Mouse (Mus musculus): Measurements from ENCODE around the gene Olfr616. TPM values are rescaled to one million over a fixed set of nuclear protein-coding genes. Genes with fewer than 3 reads are reported as not detected.
"Not testable (repeated sequence)": the region's sequence is repeated elsewhere in the genome, so short reads cannot be mapped to it uniquely, and the experiment has no call there.

Olfr616 gene
- total RNA-seq (2021) = not detected
- long read RNA-seq, experiment 1 = 0 reads
- long read RNA-seq, experiment 2 = 0 reads

GRCm38 (mm10) chr7:103569043-103569442, at the start of gene Olfr616:
TSS of gene Olfr616 (minus strand) at chr7:103569143.
- DNase-seq (ENCODE audit: low spot score in 2 of 2) = no peak

GRCm38 (mm10) chr7:103612434-103612833, 43.5 kb upstream of the Olfr616 start, which contains the start of gene Olfr620:
TSS of gene Olfr620 (minus strand) at chr7:103612534.
- no peak for DNase-seq (ENCODE audit: low spot score in 2 of 2)

GRCm38 (mm10) chr7:103607425-103607824, 38.5 kb upstream of the Olfr616 start:
- DNase-seq (ENCODE audit: low spot score in 2 of 2) = no peak

- no peak for DNase-seq (ENCODE audit: low spot score in 2 of 2)
Observed at GRCm38 (mm10) chr7:103600275-103600674, 31.3 kb upstream of the Olfr616 start, which contains the start of gene Olfr619. TSS of gene Olfr619 (plus strand) at chr7:103600575.

- no peak for DNase-seq (ENCODE audit: low spot score in 2 of 2)
Observed at GRCm38 (mm10) chr7:103589803-103590202, 20.9 kb upstream of the Olfr616 start, which contains the start of gene Olfr618. TSS of gene Olfr618 (plus strand) at chr7:103590103.

GRCm38 (mm10) chr7:103572761-103573160, 3.8 kb upstream of the Olfr616 start, which contains the start of gene Olfr617:
TSS of gene Olfr617 (plus strand) at chr7:103573061.
- DNase-seq (ENCODE audit: low spot score in 2 of 2) = no peak

- no peak for DNase-seq (ENCODE audit: low spot score in 2 of 2)
Observed at GRCm38 (mm10) chr7:103555779-103556178, 13.2 kb downstream of the Olfr616 start, which contains the start of gene Olfr615. TSS of gene Olfr615 (plus strand) at chr7:103556079.

- DNase-seq (ENCODE audit: low spot score in 2 of 2) = no peak
Observed at GRCm38 (mm10) chr7:103547774-103548173, 21.2 kb downstream of the Olfr616 start, which contains the start of gene Olfr613. TSS of gene Olfr613 (plus strand) at chr7:103548074.

GRCm38 (mm10) chr7:103542617-103543016, 26.3 kb downstream of the Olfr616 start, which contains the start of gene Olfr612:
TSS of gene Olfr612 (minus strand) at chr7:103542717.
- DNase-seq (ENCODE audit: low spot score in 2 of 2) = not testable (repeated sequence)

- not testable (repeated sequence) for DNase-seq (ENCODE audit: low spot score in 2 of 2)
Observed at GRCm38 (mm10) chr7:103520746-103521145, 48.2 kb downstream of the Olfr616 start, which contains the start of gene Olfr611. TSS of gene Olfr611 (minus strand) at chr7:103520846.

Small RNA genes within 50 kb of the gene (microRNA-seq; reads per million reads assigned to microRNA genes)
- 0 reads per million in 2 experiments for gene Gm26506 (ENCODE audit: borderline number of aligned reads in 2 of 2)

Other genes starting within 250 kb of the Olfr616 start
- not detected for gene Olfr598, start 245.6 kb downstream of the Olfr616 start, total RNA-seq (2021)
- not detected for gene Olfr599, start 233.2 kb downstream of the Olfr616 start, total RNA-seq (2021)
- not detected for gene Olfr600, start 219.5 kb downstream of the Olfr616 start, total RNA-seq (2021)
- not detected for gene Olfr601, start 206.5 kb downstream of the Olfr616 start, total RNA-seq (2021)
- gene Olfr603, start 183.0 kb downstream of the Olfr616 start, total RNA-seq (2021) = not detected
- gene Usp17lc, start 154.1 kb downstream of the Olfr616 start, total RNA-seq (2021) = not detected
- not detected for gene Olfr605, start 123.7 kb downstream of the Olfr616 start, total RNA-seq (2021)
- gene Olfr606, start 120.1 kb downstream of the Olfr616 start, total RNA-seq (2021) = not detected
- not detected for gene Olfr607, start 105.0 kb downstream of the Olfr616 start, total RNA-seq (2021)
- gene Olfr608, start 99.3 kb downstream of the Olfr616 start, total RNA-seq (2021) = not detected
- not detected for gene Olfr609, start 71.1 kb downstream of the Olfr616 start, total RNA-seq (2021)
- gene Olfr610, start 57.0 kb downstream of the Olfr616 start, total RNA-seq (2021) = not detected
- gene Olfr611, start 48.3 kb downstream of the Olfr616 start, total RNA-seq (2021) = not detected
- gene Olfr612, start 26.4 kb downstream of the Olfr616 start, total RNA-seq (2021) = not detected
- not detected for gene Olfr613, start 21.1 kb downstream of the Olfr616 start, total RNA-seq (2021)
- gene Olfr615, start 13.1 kb downstream of the Olfr616 start, total RNA-seq (2021) = not detected
- gene Olfr617, start 3.9 kb upstream of the Olfr616 start, total RNA-seq (2021) = not detected
- gene Olfr618, start 21.0 kb upstream of the Olfr616 start, total RNA-seq (2021) = not detected
- gene Olfr619, start 31.4 kb upstream of the Olfr616 start, total RNA-seq (2021) = not detected
- gene Olfr620, start 43.4 kb upstream of the Olfr616 start, total RNA-seq (2021) = not detected
- not detected for gene Olfr622, start 73.6 kb upstream of the Olfr616 start, total RNA-seq (2021)
- gene Olfr623, start 94.6 kb upstream of the Olfr616 start, total RNA-seq (2021) = not detected
- not detected for gene Olfr624, start 102.0 kb upstream of the Olfr616 start, total RNA-seq (2021)
- not detected for gene Olfr625-ps1, start 113.6 kb upstream of the Olfr616 start, total RNA-seq (2021)
- not detected for gene Olfr243, start 145.5 kb upstream of the Olfr616 start, total RNA-seq (2021)
- gene Olfr628, start 161.2 kb upstream of the Olfr616 start, total RNA-seq (2021) = not detected
- not detected for gene Olfr629, start 175.8 kb upstream of the Olfr616 start, total RNA-seq (2021)
- not detected for gene Olfr630, start 188.2 kb upstream of the Olfr616 start, total RNA-seq (2021)
- not detected for gene Olfr69, start 202.5 kb upstream of the Olfr616 start, total RNA-seq (2021)
- gene Olfr68, start 210.6 kb upstream of the Olfr616 start, total RNA-seq (2021) = not detected
- not detected for gene Olfr67, start 222.7 kb upstream of the Olfr616 start, total RNA-seq (2021)
- gene Hbb-bt, start 244.9 kb upstream of the Olfr616 start, total RNA-seq (2021) = 100 to 1,000 TPM; 185 to 588 TPM

All from adrenal gland, adult 18-20 months (tissue).